Mouse (Mus musculus) liver, adult 2 months (tissue): ENCODE data around the gene Phkb.

Experiments used
- CTCF ChIP-seq: fragments of 200-500 bp; IDR thresholded peaks from 2 replicates; pipeline ENCODE4 v1.5.1; 2011; ENCODE audit warnings: low read depth, low read length, control low read depth
- POLR2A ChIP-seq: fragments of 200-500 bp; IDR thresholded peaks from 2 replicates; pipeline ENCODE4 v1.6.1; 2011; ENCODE audit warnings: low read length, control low read depth; ENCODE audit not compliant: insufficient read depth; ENCODE audit errors: extremely low read depth

DNA sequence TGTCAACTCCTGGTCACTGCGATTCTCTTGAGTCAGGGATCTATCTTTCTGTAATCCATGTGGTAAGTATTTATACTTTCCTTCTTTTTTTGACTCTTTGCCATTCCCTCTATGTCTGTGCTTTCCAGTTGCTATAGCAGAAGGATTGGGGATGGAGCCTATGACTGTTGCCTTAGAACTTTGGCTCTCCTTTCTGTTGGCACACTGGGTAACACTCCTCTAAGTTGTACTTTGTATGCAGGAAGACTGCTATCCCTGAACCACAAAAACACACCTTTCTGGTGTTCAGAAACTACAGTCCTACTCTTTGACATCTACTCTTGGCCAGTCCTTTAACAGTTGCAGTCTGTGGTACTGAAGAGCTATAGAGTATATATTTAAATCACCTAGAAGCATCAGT is 84.8 kb downstream of the Phkb start:
- TF ChIP-seq CTCF, result no peak
- TF ChIP-seq POLR2A, result no peak
